Mouse (Mus musculus) liver, adult 2 months (tissue): ENCODE measurements around the gene Ctla4. TPM values are rescaled to one million over a fixed set of nuclear protein-coding genes. Genes with fewer than 3 reads are reported as not detected.
A peak's percentile ranks its signal among the peaks of the same experiment; 100 is the strongest.

Experiments
- DNase-seq: peaks from one replicate; pipeline ENCODE4 v3.0.0-alpha.2; 2011; ENCODE audit warnings: low read depth, low spot score; ENCODE audit errors: extremely low read depth
- H3K27ac ChIP-seq: fragments of 200-500 bp; replicated peaks from 2 replicates; pipeline ENCODE4 v1.5.1; 2012; ENCODE audit warnings: low read depth, mild to moderate bottlenecking, control low read depth, inconsistent platforms, low read length; ENCODE audit not compliant: insufficient read depth
- H3K27me3 ChIP-seq: fragments of 200-500 bp; 2 replicates; pipeline ENCODE4 v1.6.1; 2012; ENCODE audit warnings: mild to moderate bottlenecking, moderate library complexity, low read length, inconsistent platforms; ENCODE audit not compliant: control insufficient read depth, insufficient read depth
- H3K36me3 ChIP-seq: fragments of 200-500 bp; 2 replicates; pipeline ENCODE4 v1.6.1; 2012; ENCODE audit warnings: low read length, inconsistent platforms; ENCODE audit not compliant: control insufficient read depth, insufficient read depth
- H3K4me1 ChIP-seq: fragments of 200-500 bp; 2 replicates; pipeline ENCODE4 v1.6.1; 2011; ENCODE audit warnings: low read length; ENCODE audit not compliant: control insufficient read depth, insufficient read depth
- H3K4me3 ChIP-seq: fragments of 200-500 bp; 2 replicates; pipeline ENCODE4 v1.5.1; 2011; ENCODE audit warnings: low read depth, mild to moderate bottlenecking, control low read depth, low read length, moderate library complexity; ENCODE audit not compliant: insufficient read depth
- H3K79me2 ChIP-seq: fragments of 200-500 bp; 2 replicates; pipeline ENCODE4 v1.6.1; 2012; ENCODE audit warnings: inconsistent platforms, mild to moderate bottlenecking, low read length, moderate library complexity; ENCODE audit not compliant: control insufficient read depth, insufficient read depth
- H3K9ac ChIP-seq: fragments of 200-500 bp; 2 replicates; pipeline ENCODE4 v1.6.1; 2012; ENCODE audit warnings: low read depth, mild to moderate bottlenecking, control low read depth, inconsistent platforms, low read length
- CTCF ChIP-seq: fragments of 200-500 bp; IDR thresholded peaks from 2 replicates; pipeline ENCODE4 v1.5.1; 2011; ENCODE audit warnings: low read depth, low read length, control low read depth
- POLR2A ChIP-seq: fragments of 200-500 bp; IDR thresholded peaks from 2 replicates; pipeline ENCODE4 v1.6.1; 2011; ENCODE audit warnings: low read length, control low read depth; ENCODE audit not compliant: insufficient read depth; ENCODE audit errors: extremely low read depth
- WGBS: fragments of 180-500 bp; shearing (Covaris S2); methylation state at CpG from one replicate; pipeline ENCODE4 v1.1.7; 2018; 5-methylcytosine and 5-hydroxymethylcytosine counted together
- polyA plus RNA-seq: library from polyadenylated mRNA; depleted of rRNA; stranded (reverse); fragments of >200 nt; gene quantifications from 2 replicates; pipeline ENCODE4 v1.2.3, GENCODE M21; 2012
- total RNA-seq: library from RNA; depleted of rRNA; stranded (reverse); fragments of >200 nt; gene quantifications from 2 replicates; pipeline ENCODE4 v1.2.3, GENCODE M21; 2014

The Ctla4 gene
- total and polyA plus RNA-seq, 2 experiments, result not detected

- H3K27me3 ChIP-seq, result no peaks in the 10 kb centered on the region
- H3K4me3 ChIP-seq, result no peak overlapping the region
- H3K4me1 ChIP-seq, result no peaks in the 10 kb centered on the region
- no peak for TF ChIP-seq CTCF
- no peak for TF ChIP-seq POLR2A
- H3K79me2 ChIP-seq, result no peaks in the 10 kb centered on the region
- DNase-seq, result no peak
- H3K27ac ChIP-seq, result no peak overlapping the region
- 83% methylated on average over 5 of the region's 5 CpGs for WGBS
- no peaks in the 10 kb centered on the region for H3K36me3 ChIP-seq
- H3K9ac ChIP-seq, result no peak overlapping the region
Observed at GRCm38 (mm10) chr1:60898127-60898932, 11.5 kb downstream of the Ctla4 start.

GRCm38 (mm10) chr1:60898933-60899210 lies 12.1 kb downstream of the Ctla4 start:
- Histone ChIP-seq H3K79me2 (no peaks in the 10 kb centered on the region), H3K9ac (no peak overlapping the region), H3K4me3 (no peak overlapping the region), H3K27me3 (no peaks in the 10 kb centered on the region), H3K27ac (no peak overlapping the region), H3K4me1 (no peaks in the 10 kb centered on the region), H3K36me3 (no peaks in the 10 kb centered on the region)
- WGBS, result 76% methylated on average over 2 of the region's 2 CpGs
- no peak for DNase-seq
- no peak for TF ChIP-seq CTCF

GRCm38 (mm10) chr1:60899244-60899643 lies 12.4 kb downstream of the Ctla4 start:
- H3K36me3 ChIP-seq, result no peaks in the 10 kb centered on the region
- no peaks in the 10 kb centered on the region for H3K79me2 ChIP-seq
- H3K9ac ChIP-seq, result no peak overlapping the region
- no peaks in the 10 kb centered on the region for H3K27me3 ChIP-seq
- 69% methylated on average over 3 of the region's 3 CpGs for WGBS
- no peak overlapping the region for H3K27ac ChIP-seq
- no peak overlapping the region for H3K4me3 ChIP-seq
- peak; percentile 45 for DNase-seq
- no peaks in the 10 kb centered on the region for H3K4me1 ChIP-seq
- TF ChIP-seq POLR2A (no peak), CTCF (no peak)

- no peak overlapping the region for H3K27ac ChIP-seq
Observed at GRCm38 (mm10) chr1:60902547-60902946, 15.7 kb downstream of the Ctla4 start.

GRCm38 (mm10) chr1:60903126-60903525 lies 16.3 kb downstream of the Ctla4 start:
- Histone ChIP-seq H3K79me2 (no peaks in the 10 kb centered on the region), H3K9ac (no peak overlapping the region), H3K36me3 (no peaks in the 10 kb centered on the region), H3K4me1 (no peaks in the 10 kb centered on the region), H3K27ac (no peak overlapping the region), H3K27me3 (no peaks in the 10 kb centered on the region), H3K4me3 (no peak overlapping the region)
- no peak for DNase-seq
- 93% methylated on average over 7 of the region's 7 CpGs for WGBS
- TF ChIP-seq POLR2A (no peak), CTCF (no peak)

More at GRCm38 (mm10) chr1:60902547-60902946, 15.7 kb downstream of the Ctla4 start:
- H3K36me3 ChIP-seq, result no peaks in the 10 kb centered on the region
- H3K9ac ChIP-seq, result no peak overlapping the region
- no peaks in the 10 kb centered on the region for H3K79me2 ChIP-seq
- no peaks in the 10 kb centered on the region for H3K27me3 ChIP-seq
- no peak for DNase-seq
- no peak overlapping the region for H3K4me3 ChIP-seq
- TF ChIP-seq POLR2A (no peak), CTCF (no peak)
- no peaks in the 10 kb centered on the region for H3K4me1 ChIP-seq
- WGBS, result 85% methylated on average over 6 of the region's 6 CpGs

GRCm38 (mm10) chr1:60904456-60904978 lies 17.7 kb downstream of the Ctla4 start:
- 89% methylated on average over 2 of the region's 2 CpGs for WGBS
- H3K4me3 ChIP-seq, result no peak overlapping the region
- H3K79me2 ChIP-seq, result no peaks in the 10 kb centered on the region
- H3K27ac ChIP-seq, result no peak overlapping the region
- H3K36me3 ChIP-seq, result no peaks in the 10 kb centered on the region
- no peak for TF ChIP-seq POLR2A
- no peak for TF ChIP-seq CTCF
- no peaks in the 10 kb centered on the region for H3K4me1 ChIP-seq
- no peaks in the 10 kb centered on the region for H3K27me3 ChIP-seq
- H3K9ac ChIP-seq, result no peak overlapping the region
- DNase-seq, result no peak
